Mouse (Mus musculus): ENCODE data around the gene Lsm2.

GRCm38 (mm10) chr17:34997142-34997483, 15.5 kb downstream of the Lsm2 start:
- 0 out of 2 replicates have a peak, but pooled peaks have one; percentile 1 for TF ChIP-seq EP300 (IDR thresholded peaks at IDR 0.05; ENCODE audit: low read depth)
- TF ChIP-seq CTCF (IDR thresholded peaks at IDR 0.05; ENCODE audit: low read depth) = no peak

Data from liver, postnatal 0 days (tissue).